Mouse (Mus musculus): ENCODE results near the gene Zfp850.
A peak's percentile ranks its signal among the peaks of the same experiment; 100 is the strongest.
"Not testable (repeated sequence)": the region's sequence is repeated elsewhere in the genome, so short reads cannot be mapped to it uniquely, and the experiment has no call there.

The Zfp850 gene

GRCm38 (mm10) chr7:28013549-28014444 lies at the start of gene Zfp850:
Gene Zfp850 (minus strand): TSS chr7:28014115.
- peak; percentile 79 for DNase-seq

- no peak for DNase-seq
These were observed 46.1 kb upstream of the Zfp850 start for GRCm38 (mm10) chr7:28059972-28060371.

GRCm38 (mm10) chr7:28053046-28053930 lies 39.4 kb upstream of the Zfp850 start:
- no peak for DNase-seq

GRCm38 (mm10) chr7:28050584-28050983 lies 36.7 kb upstream of the Zfp850 start:
- no peak for DNase-seq

- DNase-seq = peak; percentile 97
These were observed 35.8 kb upstream of the Zfp850 start, which contains the start of gene Psmc4 for GRCm38 (mm10) chr7:28049476-28050409. Gene Psmc4 (minus strand): TSS chr7:28050101.

- DNase-seq = no peak
These were observed 30.6 kb upstream of the Zfp850 start for GRCm38 (mm10) chr7:28044524-28044923.

GRCm38 (mm10) chr7:28014445-28014810 lies 513 bp upstream of the Zfp850 start:
- DNase-seq = no peak

- no peak for DNase-seq
These were observed 3.6 kb downstream of the Zfp850 start for GRCm38 (mm10) chr7:28010271-28010670.

GRCm38 (mm10) chr7:27982197-27982596 lies 31.7 kb downstream of the Zfp850 start:
- DNase-seq = no peak

- peak; percentile 75 for DNase-seq
These were observed 35.0 kb downstream of the Zfp850 start, which contains the start of gene Zfp780b for GRCm38 (mm10) chr7:27978683-27979528. Gene Zfp780b (minus strand): TSS chr7:27979171.

- not testable (repeated sequence) for DNase-seq
These were observed 64.5 kb downstream of the Zfp850 start for GRCm38 (mm10) chr7:27949451-27949850.

- DNase-seq = peak; percentile 43
These were observed 72.0 kb downstream of the Zfp850 start for GRCm38 (mm10) chr7:27941869-27942268.
